Mouse (Mus musculus): ENCODE measurements around the gene Camk1.

Gene Camk1
- long read RNA-seq, experiment 1, transcript Camk1-201 (12 exons, 1,496 nt), result major isoform, 60 of 67 reads
- long read RNA-seq, experiment 1, partial matches to known transcripts, result 2 of 67 reads
- long read RNA-seq, experiment 1, other reads (novel, unspliced or antisense), result 2 of 67 reads
- long read RNA-seq, experiment 2, transcript Camk1-201 (12 exons, 1,496 nt), result major isoform, 51 of 63 reads
- long read RNA-seq, experiment 2, partial matches to known transcripts, result 4 of 63 reads
- long read RNA-seq, experiment 2, other reads (novel, unspliced or antisense), result 5 of 63 reads

DNA sequence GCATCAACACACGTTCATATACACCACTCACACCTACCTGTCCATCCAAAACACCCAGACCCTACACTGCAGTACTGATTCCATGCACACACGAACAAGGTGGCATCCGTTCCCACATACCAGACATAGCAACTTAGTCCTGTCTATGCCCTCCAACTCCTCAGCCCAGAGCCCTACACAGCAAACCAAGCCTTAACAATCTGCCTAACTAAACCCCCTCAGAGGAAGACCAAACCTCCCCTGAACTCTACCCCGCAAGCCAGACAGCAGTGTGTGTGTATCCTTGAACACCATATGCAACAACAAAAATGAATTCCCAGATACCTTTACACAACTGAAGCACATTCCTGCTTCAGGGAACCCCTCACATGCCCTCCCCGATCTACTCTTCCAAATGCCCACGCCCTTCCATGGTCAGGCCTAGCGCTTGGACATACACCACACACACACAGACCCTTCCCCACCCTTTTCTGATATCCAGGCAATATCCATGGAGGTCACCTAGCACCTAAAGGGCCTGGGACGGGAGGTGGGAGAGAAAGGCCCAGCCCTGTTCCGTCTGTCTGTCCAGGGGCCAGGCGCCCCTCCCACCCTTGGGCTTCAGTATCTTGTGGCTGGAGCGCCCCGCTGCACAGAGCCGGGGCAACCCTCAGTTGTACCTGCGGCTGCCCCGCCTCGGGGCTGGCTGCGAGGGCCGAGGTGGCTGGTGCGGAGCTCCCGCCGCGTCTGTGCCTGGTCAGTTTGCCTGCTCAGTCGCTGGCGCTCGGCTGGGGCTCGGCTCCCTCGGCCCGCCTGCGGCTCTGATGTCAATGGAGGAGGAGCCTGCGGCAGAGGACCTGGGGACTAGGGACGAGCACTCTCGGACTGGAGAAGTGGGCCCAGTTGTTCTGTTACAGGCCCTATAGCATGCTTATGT lies at the start of gene Camk1:
Camk1 (minus strand) TSS at position 808 of the 916 bp plus-strand sequence.
- intact Hi-C loops (cut with DNase I), result loop anchor here (5.0 kb wide), 1 partner anchor 34 kb away; the partner anchor contains the start of genes Arpc4 and Tada3

- intact Hi-C loops (cut with DNase I), result no loop called here
Measured at GRCm38 (mm10) chr6:113392387-113393071, 48.7 kb upstream of the Camk1 start.

DNA sequence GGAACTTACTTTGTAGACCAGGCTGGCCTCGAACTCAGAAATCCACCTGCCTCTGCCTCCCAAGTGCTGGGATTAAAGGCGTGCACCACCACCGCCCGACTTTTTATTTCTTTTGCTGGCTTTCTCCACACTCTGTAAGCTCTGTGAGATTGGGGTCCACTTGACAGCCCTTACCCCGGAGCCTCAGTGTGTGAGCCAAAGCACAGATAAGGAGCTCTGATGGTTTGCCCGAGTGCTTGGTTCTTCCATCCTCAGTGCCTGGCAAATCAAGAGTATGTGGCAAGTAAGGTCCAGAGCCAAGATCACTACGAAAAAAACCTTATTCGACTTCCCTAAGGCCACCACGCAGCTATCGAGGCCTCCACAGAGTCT lies 48.2 kb upstream of the Camk1 start:
- intact Hi-C loops (cut with DNase I), result no loop called here

- intact Hi-C loops (cut with DNase I), result no loop called here
Measured at GRCm38 (mm10) chr6:113390715-113391114, 46.9 kb upstream of the Camk1 start.

DNA sequence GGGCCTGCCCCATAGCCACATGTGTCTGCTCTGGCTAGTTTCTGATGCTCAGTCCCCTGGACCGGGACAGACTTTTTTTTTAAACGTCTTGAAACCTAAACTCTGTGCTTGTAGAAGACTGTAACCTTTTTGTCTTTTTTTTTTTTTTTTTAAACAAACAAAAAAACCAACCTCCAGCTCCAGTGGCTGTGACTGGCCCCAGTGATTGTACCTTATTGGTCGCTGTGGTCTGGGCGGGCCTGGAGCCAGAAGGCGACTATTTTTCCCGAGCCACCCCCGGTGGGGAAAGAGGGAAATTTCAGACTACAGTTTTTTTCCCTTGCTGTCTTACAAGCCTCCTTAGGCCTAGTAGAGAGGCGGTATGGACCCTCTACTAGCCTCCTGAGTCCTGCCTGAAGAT lies 45.2 kb upstream of the Camk1 start, which contains the start of gene Ttll3:
Ttll3 (plus strand) TSS at position 301 of the 400 bp plus-strand sequence.
- intact Hi-C loops (cut with DNase I), result no loop called here

- intact Hi-C loops (cut with DNase I), result no loop called here
Measured at GRCm38 (mm10) chr6:113386025-113386424, 42.2 kb upstream of the Camk1 start.

GRCm38 (mm10) chr6:113385160-113385714 lies 41.5 kb upstream of the Camk1 start:
- intact Hi-C loops (cut with DNase I), result no loop called here

- intact Hi-C loops (cut with DNase I), result no loop called here
Measured at GRCm38 (mm10) chr6:113384351-113384927, 40.7 kb upstream of the Camk1 start.

- intact Hi-C loops (cut with DNase I), result no loop called here
Measured at GRCm38 (mm10) chr6:113380480-113380879, 36.7 kb upstream of the Camk1 start.

- intact Hi-C loops (cut with DNase I), result loop anchor here (5.0 kb wide), 1 partner anchor 37 kb away; the partner anchor contains the start of gene Camk1
Measured at GRCm38 (mm10) chr6:113379246-113379645, 35.5 kb upstream of the Camk1 start.

DNA sequence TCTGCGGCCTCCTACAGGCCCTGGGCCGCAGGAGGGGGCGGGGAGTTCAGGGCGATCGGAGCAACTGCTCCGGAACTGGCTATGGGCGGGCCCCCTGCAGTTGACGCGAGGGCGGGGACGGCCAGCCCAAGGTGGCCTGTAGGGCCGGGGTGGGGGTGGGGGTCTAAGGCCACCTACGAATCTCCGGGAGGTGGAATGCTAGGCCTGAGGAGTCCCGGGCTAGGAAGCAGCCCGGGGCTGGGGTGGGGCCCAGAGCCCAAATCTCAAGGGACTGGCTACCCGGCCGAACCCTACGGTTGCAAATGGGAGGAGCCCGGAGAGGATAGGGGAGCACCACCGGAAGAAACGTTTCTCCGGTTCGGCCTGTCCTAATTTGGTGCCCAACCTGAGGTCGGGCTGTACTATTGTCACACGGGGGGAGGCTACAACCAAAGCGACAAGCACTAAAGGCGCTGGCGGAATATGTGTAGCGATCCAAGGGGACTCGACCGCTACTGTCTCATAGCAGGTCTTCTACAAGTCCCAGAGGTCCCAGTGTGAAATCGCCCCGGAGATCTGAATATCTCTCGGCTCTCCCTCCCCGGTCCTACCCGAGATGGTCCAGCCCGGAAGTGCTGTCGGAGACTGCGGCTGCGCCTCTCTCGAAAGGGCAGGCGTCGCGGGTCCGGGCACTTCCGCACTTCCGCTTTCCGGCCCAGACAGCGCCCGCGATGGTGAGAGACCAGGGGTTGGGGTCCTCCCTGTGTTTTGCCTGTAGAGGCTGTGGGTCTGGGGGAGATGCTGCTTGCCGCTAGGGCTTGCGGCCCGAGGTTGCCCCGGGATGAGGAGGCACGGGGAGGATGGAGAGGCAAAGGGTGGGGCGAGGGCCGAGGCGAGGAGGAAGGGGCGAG lies 34.0 kb upstream of the Camk1 start, which contains the start of the genes Tada3 and Arpc4:
Tada3 (minus strand) TSS at position 388 of the 890 bp plus-strand sequence.
Arpc4 (plus strand) TSS at position 620 of the 890 bp plus-strand sequence.
- intact Hi-C loops (cut with DNase I), result loop anchor here (2.0 to 5.0 kb wide), 2 partner anchors 35 to 51 kb away; partner anchors contain the start of genes Camk1 and Ogg1

- intact Hi-C loops (cut with DNase I), result loop anchor here (2.0 to 5.0 kb wide), 2 partner anchors 35 to 50 kb away; partner anchors contain the start of genes Camk1 and Ogg1
Measured at GRCm38 (mm10) chr6:113377172-113377495, 33.4 kb upstream of the Camk1 start.

- intact Hi-C loops (cut with DNase I), result no loop called here
Measured at GRCm38 (mm10) chr6:113373491-113373890, 29.7 kb upstream of the Camk1 start.

- intact Hi-C loops (cut with DNase I), result no loop called here
Measured at GRCm38 (mm10) chr6:113370194-113370929, 26.6 kb upstream of the Camk1 start.

DNA sequence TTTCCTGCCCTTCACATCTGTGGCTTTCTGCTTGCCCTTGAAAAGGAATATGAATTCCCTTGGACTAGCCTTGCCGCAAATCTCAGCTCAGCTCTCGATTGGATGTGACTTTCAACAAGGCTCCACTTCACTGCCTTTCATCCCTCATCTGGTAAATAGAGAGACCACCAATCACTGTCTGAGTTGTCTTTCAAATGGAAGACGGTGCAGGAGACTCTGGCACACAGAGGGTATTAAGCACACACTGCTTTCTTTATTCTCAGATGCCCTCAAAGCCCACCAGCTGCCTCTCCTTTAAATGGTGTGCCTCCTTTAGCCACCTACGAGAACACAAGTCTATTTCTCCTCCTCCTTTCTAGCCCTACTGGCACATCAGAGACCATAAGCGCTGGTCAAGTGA lies 24.8 kb upstream of the Camk1 start:
- intact Hi-C loops (cut with DNase I), result no loop called here

- intact Hi-C loops (cut with DNase I), result no loop called here
Measured at GRCm38 (mm10) chr6:113368124-113368523, 24.3 kb upstream of the Camk1 start.

GRCm38 (mm10) chr6:113367574-113367973 lies 23.8 kb upstream of the Camk1 start:
- intact Hi-C loops (cut with DNase I), result no loop called here

DNA sequence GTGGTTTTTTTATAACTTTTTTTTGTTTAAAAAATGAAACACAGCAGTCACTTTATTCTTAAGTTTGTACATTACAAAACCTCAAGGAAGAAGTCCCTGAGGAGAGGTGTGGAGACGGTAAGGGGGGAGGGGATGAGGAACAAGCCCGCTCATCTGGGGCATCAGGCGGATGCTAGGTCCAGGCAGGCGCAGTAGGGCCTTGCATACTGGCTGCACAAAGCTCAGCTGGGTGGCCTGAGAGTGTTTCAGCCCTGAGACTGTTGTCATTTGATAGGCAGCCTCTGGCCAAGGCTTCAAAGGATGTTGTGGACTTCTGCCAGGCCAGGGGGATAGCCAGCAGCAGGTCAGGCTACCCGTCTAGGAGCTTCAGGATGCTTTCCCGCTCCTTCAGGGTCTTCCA lies 22.9 kb upstream of the Camk1 start:
- intact Hi-C loops (cut with DNase I), result no loop called here

All from adrenal gland (tissue).